Mouse (Mus musculus): ENCODE results near the gene Socs7.

DNA sequence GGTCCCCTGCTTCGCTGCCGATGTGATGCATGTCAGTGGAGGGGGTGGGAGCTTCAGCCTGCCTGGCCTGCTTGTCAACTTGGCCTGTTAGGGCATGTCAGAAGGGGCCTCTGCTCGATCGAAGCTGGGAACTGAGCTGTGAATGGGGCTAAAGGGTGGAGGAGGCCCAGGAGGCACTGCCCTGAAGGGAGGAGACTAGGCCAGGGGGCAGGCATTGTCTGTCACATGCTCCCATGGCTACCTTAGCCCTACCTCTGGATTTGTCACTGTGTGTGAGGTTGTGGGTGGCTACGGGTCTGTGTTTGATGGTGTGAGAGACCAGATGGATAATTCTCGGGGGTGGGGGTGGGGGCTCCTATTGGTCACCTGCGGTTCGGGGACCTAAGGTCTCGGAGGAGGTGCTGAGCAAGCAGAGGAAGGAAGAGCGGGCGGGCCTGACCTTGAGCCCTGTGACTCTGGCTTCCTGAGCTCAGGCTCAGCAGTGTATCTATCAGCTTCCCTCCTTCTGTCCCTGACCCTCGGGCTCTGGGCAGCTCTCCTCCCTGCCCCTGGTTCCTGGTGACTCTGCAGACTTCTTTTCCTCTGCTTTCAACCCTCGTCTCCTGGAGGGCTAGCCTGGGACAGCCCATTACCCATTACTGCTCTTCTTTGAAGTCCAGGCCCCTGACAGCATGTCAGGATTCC is 73.6 kb downstream of the Socs7 start:
- TF ChIP-seq CTCF (IDR thresholded peaks at IDR 0.05; ENCODE audit: extremely low read depth, insufficient read depth, insufficient read length, insufficient replicate concordance) (no peak), POLR2A (IDR thresholded peaks at IDR 0.05; ENCODE audit: low read depth, low read length) (no peak)

Data from spleen, adult 2 months (tissue).